Mouse (Mus musculus) gastrocnemius, postnatal 10 days (tissue): ENCODE results near the gene Rabgap1l. TPM values are rescaled to one million over a fixed set of nuclear protein-coding genes. Genes with fewer than 3 reads are reported as not detected.

ENCODE experiments used
- DNase-seq: peaks from one replicate; pipeline ENCODE4 v3.0.0; 2021; ENCODE audit warnings: mixed read lengths
- long read RNA-seq, 2 experiments: library from polyadenylated mRNA; stranded (forward); transcript quantifications; one replicate each; pipeline ENCODE4 v2.0.0; 2021
- total RNA-seq, 2 experiments: library from RNA; stranded (reverse); gene quantifications; 2 replicates each; pipeline ENCODE4 v1.2.3; 2021

Rabgap1l gene
- total RNA-seq = 10 to 100 TPM; 14.2 to 21.4 TPM
- long read RNA-seq, experiment 1, partial matches to known transcripts = 2 of 3 reads
- long read RNA-seq, experiment 1, other reads (novel, unspliced or antisense) = 1 of 3 reads
- long read RNA-seq, experiment 2 = 0 reads

- peak; percentile 80 for DNase-seq
Measured at GRCm38 (mm10) chr1:160792686-160793355, at the start of gene Rabgap1l. Gene Rabgap1l (minus strand): TSS chr1:160793211.

GRCm38 (mm10) chr1:160842567-160842966, 49.6 kb upstream of the Rabgap1l start:
- DNase-seq = no peak

GRCm38 (mm10) chr1:160840618-160841017, 47.6 kb upstream of the Rabgap1l start:
- DNase-seq = no peak

GRCm38 (mm10) chr1:160839095-160839494, 46.1 kb upstream of the Rabgap1l start:
- no peak for DNase-seq

GRCm38 (mm10) chr1:160834446-160834845, 41.4 kb upstream of the Rabgap1l start:
- DNase-seq = no peak

- no peak for DNase-seq
Measured at GRCm38 (mm10) chr1:160832267-160833021, 39.4 kb upstream of the Rabgap1l start.

GRCm38 (mm10) chr1:160830608-160831498, 37.8 kb upstream of the Rabgap1l start:
- no peak for DNase-seq

- DNase-seq = no peak
Measured at GRCm38 (mm10) chr1:160825441-160825856, 32.4 kb upstream of the Rabgap1l start.

- no peak for DNase-seq
Measured at GRCm38 (mm10) chr1:160823638-160824037, 30.6 kb upstream of the Rabgap1l start.

- DNase-seq = no peak
Measured at GRCm38 (mm10) chr1:160814198-160814597, 21.2 kb upstream of the Rabgap1l start.

GRCm38 (mm10) chr1:160812428-160812827, 19.4 kb upstream of the Rabgap1l start:
- no peak for DNase-seq

- no peak for DNase-seq
Measured at GRCm38 (mm10) chr1:160811930-160812329, 18.9 kb upstream of the Rabgap1l start.

- DNase-seq = no peak
Measured at GRCm38 (mm10) chr1:160805268-160805667, 12.3 kb upstream of the Rabgap1l start.

- no peak for DNase-seq
Measured at GRCm38 (mm10) chr1:160799972-160800371, 7.0 kb upstream of the Rabgap1l start.

- DNase-seq = no peak
Measured at GRCm38 (mm10) chr1:160795016-160795415, 2.0 kb upstream of the Rabgap1l start.

- no peak for DNase-seq
Measured at GRCm38 (mm10) chr1:160793791-160794757, 1.1 kb upstream of the Rabgap1l start.

- no peak for DNase-seq
Measured at GRCm38 (mm10) chr1:160792156-160792685, 790 bp downstream of the Rabgap1l start.

- peak; percentile 31 for DNase-seq
Measured at GRCm38 (mm10) chr1:160791381-160792155, 1.4 kb downstream of the Rabgap1l start.

- DNase-seq = no peak
Measured at GRCm38 (mm10) chr1:160790630-160791029, 2.4 kb downstream of the Rabgap1l start.

GRCm38 (mm10) chr1:160789876-160790275, 3.1 kb downstream of the Rabgap1l start:
- no peak for DNase-seq
